Mouse (Mus musculus) B cell, adult 67 days (primary cell): ENCODE data around the gene Fetub. TPM values are rescaled to one million over a fixed set of nuclear protein-coding genes. Genes with fewer than 3 reads are reported as not detected.

ENCODE experiments used
- total RNA-seq, 2 experiments: library from RNA; stranded (reverse); gene quantifications; 4 replicates each; pipeline ENCODE4 v1.2.4; 2023

Gene Fetub
- not detected for total RNA-seq

GRCm38 (mm10) chr16:22918034-22918433 is at the start of gene Fetub:
Fetub (plus strand) TSS chr16:22918334.

GRCm38 (mm10) chr16:22890683-22891510 is 27.2 kb upstream of the Fetub start, which contains the start of gene Ahsg:
Ahsg (plus strand) TSS chr16:22891277.

GRCm38 (mm10) chr16:22950840-22951395 is 32.8 kb downstream of the Fetub start, which contains the start of gene Hrg:
Hrg (plus strand) TSS chr16:22951072.

Other genes starting within 250 kb of the Fetub start
- 1 to 10 TPM in 1 of 2 experiments, not detected in 1; 1.1 TPM for gene Crygs, start 106.8 kb upstream of the Fetub start, total RNA-seq
- 10 to 100 TPM; 27.8 to 29.4 TPM for gene Tbccd1, start 60.7 kb upstream of the Fetub start, total RNA-seq
- gene Dnajb11, start 60.5 kb upstream of the Fetub start, total RNA-seq, result 10 to 100 TPM; 75.8 to 80.2 TPM
- gene Ahsg, start 27.1 kb upstream of the Fetub start, total RNA-seq, result not detected
- not detected for gene Hrg, start 32.7 kb downstream of the Fetub start, total RNA-seq
- not detected for gene Kng2, start 111.1 kb downstream of the Fetub start, total RNA-seq
- not detected for gene Kng1, start 139.5 kb downstream of the Fetub start, total RNA-seq
- 1,000 to 10,000 TPM; 1,212 to 1,271 TPM for gene Eif4a2, start 189.1 kb downstream of the Fetub start, total RNA-seq
- 10 to 100 TPM in 1 of 2 experiments, 1 to 10 TPM in 1; 9.1 to 16.7 TPM for gene Rfc4, start 209.4 kb downstream of the Fetub start, total RNA-seq
- gene Adipoq, start 228.2 kb downstream of the Fetub start, total RNA-seq, result not detected